Mouse (Mus musculus) ovary, postnatal 36 days (tissue): ENCODE data around the gene Gm15517.
"Not testable (repeated sequence)": the region's sequence is repeated elsewhere in the genome, so short reads cannot be mapped to it uniquely, and the experiment has no call there.

ENCODE experiments used
- DNase-seq: peaks from one replicate; pipeline ENCODE4 v3.0.0; 2022; ENCODE audit warnings: low spot score, mixed read lengths

The Gm15517 gene

GRCm38 (mm10) chr7:44269397-44269796, 8.2 kb downstream of the Gm15517 start:
- no peak for DNase-seq

GRCm38 (mm10) chr7:44271309-44271708, 10.1 kb downstream of the Gm15517 start:
- no peak for DNase-seq

GRCm38 (mm10) chr7:44272546-44272945, 11.3 kb downstream of the Gm15517 start:
- no peak for DNase-seq

GRCm38 (mm10) chr7:44273446-44273845, 12.2 kb downstream of the Gm15517 start:
- DNase-seq: no peak

- DNase-seq: no peak
Measured at GRCm38 (mm10) chr7:44274096-44274495, 12.8 kb downstream of the Gm15517 start.

- DNase-seq: no peak
Measured at GRCm38 (mm10) chr7:44275546-44275945, 14.3 kb downstream of the Gm15517 start.

- no peak for DNase-seq
Measured at GRCm38 (mm10) chr7:44276461-44277249, 15.4 kb downstream of the Gm15517 start.

GRCm38 (mm10) chr7:44277250-44277622, 16.0 kb downstream of the Gm15517 start:
- DNase-seq: no peak

- no peak for DNase-seq
Measured at GRCm38 (mm10) chr7:44280959-44281358, 19.7 kb downstream of the Gm15517 start.

- DNase-seq: no peak
Measured at GRCm38 (mm10) chr7:44281586-44281985, 20.3 kb downstream of the Gm15517 start.

GRCm38 (mm10) chr7:44287760-44288159, 26.5 kb downstream of the Gm15517 start:
- DNase-seq: no peak

GRCm38 (mm10) chr7:44290986-44291385, 29.7 kb downstream of the Gm15517 start:
- no peak for DNase-seq

- no peak for DNase-seq
Measured at GRCm38 (mm10) chr7:44291418-44291817, 30.2 kb downstream of the Gm15517 start.

- DNase-seq: not testable (repeated sequence)
Measured at GRCm38 (mm10) chr7:44297501-44297900, 36.3 kb downstream of the Gm15517 start.

- no peak for DNase-seq
Measured at GRCm38 (mm10) chr7:44303346-44304340, 42.4 kb downstream of the Gm15517 start.

GRCm38 (mm10) chr7:44304463-44304774, 43.2 kb downstream of the Gm15517 start:
- no peak for DNase-seq

GRCm38 (mm10) chr7:44304775-44305641, 43.8 kb downstream of the Gm15517 start:
- peak; percentile 94 for DNase-seq

GRCm38 (mm10) chr7:44305686-44306085, 44.4 kb downstream of the Gm15517 start:
- no peak for DNase-seq

GRCm38 (mm10) chr7:44306516-44307240, 45.4 kb downstream of the Gm15517 start, which contains the start of gene Clec11a:
Gene Clec11a (minus strand): TSS chr7:44306902.
- DNase-seq: no peak

- DNase-seq: no peak
Measured at GRCm38 (mm10) chr7:44307261-44308020, 46.2 kb downstream of the Gm15517 start.
